Mouse (Mus musculus): ENCODE measurements at regions not wholly inside any gene's neighbourhood (a gene's known extent, or its start where the extent isn't known, plus 50 kb on each side); places are given as distances from the start of the nearest gene placed in this dataset.

GRCm38 (mm10) chr17:48592457-48592856 lies 137.8 kb downstream of the Unc5cl start:
- ATAC-seq (replicated peaks; ENCODE audit: low FRiP score, low TSS enrichment, poor library complexity, severe bottlenecking), result no peak

GRCm38 (mm10) chr17:48595418-48595963 lies 140.8 kb downstream of the Unc5cl start:
- ATAC-seq (replicated peaks; ENCODE audit: low FRiP score, low TSS enrichment, poor library complexity, severe bottlenecking), result 0 out of 2 replicates have a peak, but pooled peaks have one; percentile 37

GRCm38 (mm10) chr17:48596406-48596805 lies 141.7 kb downstream of the Unc5cl start:
- ATAC-seq (replicated peaks; ENCODE audit: low FRiP score, low TSS enrichment, poor library complexity, severe bottlenecking), result no peak

- no peak for ATAC-seq (replicated peaks; ENCODE audit: low FRiP score, low TSS enrichment, poor library complexity, severe bottlenecking)
Observed at GRCm38 (mm10) chr17:48597301-48597700, 142.6 kb downstream of the Unc5cl start.

- ATAC-seq (replicated peaks; ENCODE audit: low FRiP score, low TSS enrichment, poor library complexity, severe bottlenecking), result no peak
Observed at GRCm38 (mm10) chr17:48598471-48599141, 143.9 kb downstream of the Unc5cl start.

- no peak for ATAC-seq (replicated peaks; ENCODE audit: low FRiP score, low TSS enrichment, poor library complexity, severe bottlenecking)
Observed at GRCm38 (mm10) chr17:48600176-48600575, 145.5 kb downstream of the Unc5cl start.

GRCm38 (mm10) chr17:48602554-48602953 lies 147.9 kb downstream of the Unc5cl start:
- peak; percentile 85 for ATAC-seq (replicated peaks; ENCODE audit: low FRiP score, low TSS enrichment, poor library complexity, severe bottlenecking)

GRCm38 (mm10) chr17:48606767-48607166 lies 152.1 kb downstream of the Unc5cl start:
- no peak for ATAC-seq (replicated peaks; ENCODE audit: low FRiP score, low TSS enrichment, poor library complexity, severe bottlenecking)

GRCm38 (mm10) chr17:48608315-48608714 lies 153.6 kb downstream of the Unc5cl start:
- ATAC-seq (replicated peaks; ENCODE audit: low FRiP score, low TSS enrichment, poor library complexity, severe bottlenecking), result no peak

GRCm38 (mm10) chr17:48610107-48610506 lies 155.4 kb downstream of the Unc5cl start:
- no peak for ATAC-seq (replicated peaks; ENCODE audit: low FRiP score, low TSS enrichment, poor library complexity, severe bottlenecking)

- no peak for ATAC-seq (replicated peaks; ENCODE audit: low FRiP score, low TSS enrichment, poor library complexity, severe bottlenecking)
Observed at GRCm38 (mm10) chr17:48610806-48611205, 156.1 kb downstream of the Unc5cl start.

GRCm38 (mm10) chr17:48613491-48613890 lies 158.8 kb downstream of the Unc5cl start:
- ATAC-seq (replicated peaks; ENCODE audit: low FRiP score, low TSS enrichment, poor library complexity, severe bottlenecking), result 0 out of 2 replicates have a peak, but pooled peaks have one; percentile 39

GRCm38 (mm10) chr17:48615248-48615647 lies 160.5 kb downstream of the Unc5cl start:
- no peak for ATAC-seq (replicated peaks; ENCODE audit: low FRiP score, low TSS enrichment, poor library complexity, severe bottlenecking)

- ATAC-seq (replicated peaks; ENCODE audit: low FRiP score, low TSS enrichment, poor library complexity, severe bottlenecking), result no peak
Observed at GRCm38 (mm10) chr17:48616205-48616604, 161.5 kb downstream of the Unc5cl start.

- ATAC-seq (replicated peaks; ENCODE audit: low FRiP score, low TSS enrichment, poor library complexity, severe bottlenecking), result no peak
Observed at GRCm38 (mm10) chr17:48620896-48621295, 166.2 kb downstream of the Unc5cl start.

GRCm38 (mm10) chr17:48621676-48622075 lies 167.0 kb downstream of the Unc5cl start:
- ATAC-seq (replicated peaks; ENCODE audit: low FRiP score, low TSS enrichment, poor library complexity, severe bottlenecking), result no peak

GRCm38 (mm10) chr17:48624937-48625336 lies 170.2 kb downstream of the Unc5cl start:
- no peak for ATAC-seq (replicated peaks; ENCODE audit: low FRiP score, low TSS enrichment, poor library complexity, severe bottlenecking)

GRCm38 (mm10) chr17:48625971-48626370 lies 171.3 kb downstream of the Unc5cl start:
- ATAC-seq (replicated peaks; ENCODE audit: low FRiP score, low TSS enrichment, poor library complexity, severe bottlenecking), result no peak

GRCm38 (mm10) chr17:48639611-48640010 lies 184.9 kb downstream of the Unc5cl start:
- ATAC-seq (replicated peaks; ENCODE audit: low FRiP score, low TSS enrichment, poor library complexity, severe bottlenecking), result no peak

GRCm38 (mm10) chr17:48643533-48644019 lies 188.9 kb downstream of the Unc5cl start:
- no peak for ATAC-seq (replicated peaks; ENCODE audit: low FRiP score, low TSS enrichment, poor library complexity, severe bottlenecking)

- no peak for ATAC-seq (replicated peaks; ENCODE audit: low FRiP score, low TSS enrichment, poor library complexity, severe bottlenecking)
Observed at GRCm38 (mm10) chr17:48645056-48645455, 190.4 kb downstream of the Unc5cl start.

All from megakaryocyte-erythroid progenitor cell, adult 5-6 weeks (primary cell).